Mouse (Mus musculus): ENCODE data around the gene Nupl1. TPM values are rescaled to one million over a fixed set of nuclear protein-coding genes. Genes with fewer than 3 reads are reported as not detected.

Gene Nupl1
- total and polyA plus RNA-seq, 3 experiments, result not detected

DNA sequence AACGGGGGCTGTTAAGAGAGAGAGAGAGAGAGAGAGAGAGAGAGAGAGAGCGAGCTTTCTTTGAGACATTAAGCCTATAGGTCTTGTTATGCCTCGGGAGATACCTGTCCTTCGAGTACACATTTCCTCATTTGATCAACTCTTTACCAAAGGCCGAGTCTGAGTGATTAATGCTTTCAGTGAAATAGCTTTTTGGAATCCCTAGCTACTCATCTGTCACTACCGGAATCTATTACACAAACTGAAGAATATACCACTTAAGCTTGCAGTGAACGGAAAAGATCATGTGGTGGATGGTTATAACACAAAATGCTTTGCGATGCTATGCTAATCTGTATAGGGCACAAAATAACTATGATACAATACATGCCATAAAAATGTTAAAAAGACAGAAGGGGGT lies 865 bp downstream of the Nupl1 start:
- H3K79me2 ChIP-seq (ENCODE audit: control insufficient read depth, insufficient read depth, low read length, poor library complexity), result peaks cover 47% of the 10 kb centered on the region
- H3K4me1 ChIP-seq (ENCODE audit: control insufficient read depth in 1 of 2, insufficient read depth in 2 of 2, low read length in 2 of 2), result peaks cover 19 to 28% of the 10 kb centered on the region in 2 experiments
- H3K36me3 ChIP-seq (ENCODE audit: control insufficient read depth in 1 of 2, insufficient read depth in 2 of 2, low read length in 2 of 2), result peaks cover 7 to 42% of the 10 kb centered on the region in 2 experiments
- H3K4me3 ChIP-seq (ENCODE audit: control insufficient read depth in 1 of 2, insufficient read depth in 1 of 2, low read depth in 2 of 2, low read length in 2 of 2), result peak overlapping the region; percentile 83 to 100
- no peaks in the 10 kb centered on the region for H3K9me3 ChIP-seq (replicated peaks; ENCODE audit: insufficient read depth, low read length)
- H3K27ac ChIP-seq (ENCODE audit: control insufficient read depth, low read depth, low read length), result peak overlapping the region; percentile 80
- TF ChIP-seq EP300 (IDR thresholded peaks at IDR 0.05; ENCODE audit: low read depth in 1 of 2, low read length in 2 of 2) (peak in 1 of 2 experiments; percentile 30; a peak in 1 of 4 replicates), MXI1 (IDR thresholded peaks at IDR 0.05; ENCODE audit: low read depth, low read length) (peak; percentile 15; the same call in 1 of the 2 replicates), MYC (IDR thresholded peaks at IDR 0.05; ENCODE audit: low read depth, low read length) (peak; percentile 52; the same call in 1 of the 2 replicates), MAX (IDR thresholded peaks at IDR 0.05; ENCODE audit: low read length) (peak; percentile 36; the same call in 1 of the 2 replicates), SMC3 (IDR thresholded peaks at IDR 0.05; ENCODE audit: low read depth, low read length) (no peak), JUND (IDR thresholded peaks at IDR 0.05; ENCODE audit: low read depth, low read length) (peak; percentile 59; the same call in 1 of the 2 replicates)
- H3K27me3 ChIP-seq (ENCODE audit: control insufficient read depth in 1 of 2, insufficient read depth in 2 of 2, low read length in 2 of 2), result no peaks in the 10 kb centered on the region
- DNase-seq (ENCODE audit: low read depth, low spot score), result peak; percentile 50
- H3K9ac ChIP-seq (ENCODE audit: control insufficient read depth, low read depth, low read length, poor library complexity, severe bottlenecking), result peak overlapping the region; percentile 100

DNA sequence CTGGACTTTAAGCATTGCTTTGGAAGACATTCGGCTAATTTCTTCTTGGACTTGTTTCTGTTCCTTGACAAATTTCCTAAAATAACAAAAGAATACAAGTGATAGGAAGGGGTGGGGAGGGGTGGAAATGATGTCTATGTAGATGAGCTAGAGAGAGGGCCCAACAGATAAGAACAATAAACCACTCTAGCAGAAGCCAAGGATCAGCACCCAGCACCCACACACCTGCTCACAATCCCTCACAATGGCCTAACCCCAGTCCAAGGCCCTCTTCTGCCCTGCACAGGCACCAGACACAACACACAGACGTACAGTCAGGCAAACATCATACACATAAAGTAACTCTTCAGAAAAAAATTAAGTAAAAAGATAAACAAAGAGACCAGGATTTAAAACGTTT lies 12.7 kb downstream of the Nupl1 start:
- TF ChIP-seq MAX (IDR thresholded peaks at IDR 0.05; ENCODE audit: low read length) (no peak), ZC3H11A (IDR thresholded peaks at IDR 0.05; ENCODE audit: low read depth, low read length) (no peak), RCOR1 (IDR thresholded peaks at IDR 0.05; ENCODE audit: low read depth, low read length) (no peak), RAD21 (IDR thresholded peaks at IDR 0.05; ENCODE audit: low read depth, low read length) (no peak), CHD2 (IDR thresholded peaks at IDR 0.05; ENCODE audit: low read length) (no peak), USF2 (IDR thresholded peaks at IDR 0.05; ENCODE audit: borderline replicate concordance in 1 of 2, insufficient read depth in 1 of 2, low read depth in 1 of 2, low read length in 2 of 2) (no peak), KAT2A (conservative IDR thresholded peaks at IDR 0.05; ENCODE audit: low read depth, low read length) (no peak), NELFE (IDR thresholded peaks at IDR 0.05; ENCODE audit: low read depth, low read length) (no peak)
- H3K27me3 ChIP-seq (ENCODE audit: control insufficient read depth in 1 of 2, insufficient read depth in 2 of 2, low read length in 2 of 2), result no peaks in the 10 kb centered on the region

DNA sequence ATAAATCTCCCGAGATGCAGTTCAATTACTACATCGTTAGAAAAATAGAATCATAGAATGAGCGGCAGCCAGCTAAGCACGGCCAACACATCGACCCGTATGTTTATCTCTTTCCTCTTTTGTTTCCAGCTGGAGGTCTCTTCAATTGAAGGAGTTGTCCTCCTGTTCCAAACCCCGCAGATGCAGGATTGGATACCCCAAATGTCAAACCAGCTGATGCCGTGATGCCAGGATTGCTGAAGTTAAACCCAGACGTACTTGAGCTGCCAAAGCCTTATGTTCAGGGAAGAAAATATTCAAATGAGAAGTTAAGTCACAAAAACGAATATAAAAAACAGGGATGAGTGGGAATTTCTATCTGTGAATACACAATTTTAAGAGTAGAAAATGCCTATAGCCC lies 31.3 kb downstream of the Nupl1 start:
- Histone ChIP-seq H3K79me2 (ENCODE audit: control insufficient read depth, insufficient read depth, low read length, poor library complexity) (no peaks in the 10 kb centered on the region; the same call in 1 of the 2 replicates), H3K4me1 (ENCODE audit: control insufficient read depth in 1 of 2, insufficient read depth in 2 of 2, low read length in 2 of 2) (no peaks in the 10 kb centered on the region), H3K9ac (ENCODE audit: control insufficient read depth, low read depth, low read length, poor library complexity, severe bottlenecking) (no peak overlapping the region), H3K27me3 (ENCODE audit: control insufficient read depth in 1 of 2, insufficient read depth in 2 of 2, low read length in 2 of 2) (no peaks in the 10 kb centered on the region), H3K9me3 (replicated peaks; ENCODE audit: insufficient read depth, low read length) (no peaks in the 10 kb centered on the region), H3K4me3 (ENCODE audit: control insufficient read depth in 1 of 2, insufficient read depth in 1 of 2, low read depth in 2 of 2, low read length in 2 of 2) (no peak overlapping the region), H3K27ac (ENCODE audit: control insufficient read depth, low read depth, low read length) (no peak overlapping the region), H3K36me3 (ENCODE audit: control insufficient read depth in 1 of 2, insufficient read depth in 2 of 2, low read length in 2 of 2) (peaks cover 2 to 17% of the 10 kb centered on the region in 2 experiments)
- no peak for TF ChIP-seq ETS1 (IDR thresholded peaks at IDR 0.05; ENCODE audit: low read depth, low read length)
- TF ChIP-seq TCF12 (IDR thresholded peaks at IDR 0.05; ENCODE audit: low read depth, low read length), result no peak
- no peak for TF ChIP-seq GATA1 (IDR thresholded peaks at IDR 0.05; ENCODE audit: low read depth, low read length)
- no peak for TF ChIP-seq ZKSCAN1 (IDR thresholded peaks at IDR 0.05; ENCODE audit: low read depth, low read length)
- TF ChIP-seq TBP (IDR thresholded peaks at IDR 0.05; ENCODE audit: low read depth, low read length), result no peak
- no peak for TF ChIP-seq NRF1 (IDR thresholded peaks at IDR 0.05; ENCODE audit: insufficient read depth, low read depth, low read length, poor library complexity, severe bottlenecking)
- no peak for TF ChIP-seq USF1 (IDR thresholded peaks at IDR 0.05; ENCODE audit: low read depth, low read length)
- no peak for TF ChIP-seq POLR2A (IDR thresholded peaks at IDR 0.05; ENCODE audit: control insufficient read depth in 1 of 2, insufficient read depth in 1 of 2, low read depth in 1 of 2, low read length in 2 of 2, poor library complexity in 1 of 2)
- no peak for TF ChIP-seq ZMIZ1 (IDR thresholded peaks at IDR 0.05; ENCODE audit: low read depth, low read length)
- no peak for DNase-seq (ENCODE audit: low read depth, low spot score)

More for the DNA sequence above, 12.7 kb downstream of the Nupl1 start:
- Histone ChIP-seq H3K9ac (ENCODE audit: control insufficient read depth, low read depth, low read length, poor library complexity, severe bottlenecking) (no peak overlapping the region), H3K4me1 (ENCODE audit: control insufficient read depth in 1 of 2, insufficient read depth in 2 of 2, low read length in 2 of 2) (no peaks in the 10 kb centered on the region; a peak in 1 of 4 replicates), H3K36me3 (ENCODE audit: control insufficient read depth in 1 of 2, insufficient read depth in 2 of 2, low read length in 2 of 2) (peaks cover 9 to 64% of the 10 kb centered on the region in 2 experiments), H3K27ac (ENCODE audit: control insufficient read depth, low read depth, low read length) (no peak overlapping the region), H3K9me3 (replicated peaks; ENCODE audit: insufficient read depth, low read length) (no peaks in the 10 kb centered on the region), H3K4me3 (ENCODE audit: control insufficient read depth in 1 of 2, insufficient read depth in 1 of 2, low read depth in 2 of 2, low read length in 2 of 2) (no peak overlapping the region), H3K79me2 (ENCODE audit: control insufficient read depth, insufficient read depth, low read length, poor library complexity) (no peaks in the 10 kb centered on the region; the same call in 1 of the 2 replicates)
- DNase-seq (ENCODE audit: low read depth, low spot score), result no peak
